Mouse (Mus musculus): ENCODE measurements at regions not wholly inside any gene's neighbourhood (a gene's known extent, or its start where the extent isn't known, plus 50 kb on each side); places are given as distances from the start of the nearest gene placed in this dataset.

- no peaks in the 10 kb centered on the region for H3K4me1 ChIP-seq (replicated peaks; ENCODE audit: control insufficient read depth, insufficient read depth, low read length)
- no peak overlapping the region for H3K4me2 ChIP-seq
- H3K36me3 ChIP-seq (ENCODE audit: control insufficient read depth, insufficient read depth, low read length), result no peaks in the 10 kb centered on the region
- H3K27me3 ChIP-seq (replicated peaks; ENCODE audit: control insufficient read depth, insufficient read depth, low read length), result no peaks in the 10 kb centered on the region
- H3K9ac ChIP-seq (ENCODE audit: low read depth, low read length), result no peak overlapping the region
- DNase-seq (ENCODE audit: low spot score) (no peak), ATAC-seq (replicated peaks; ENCODE audit: low FRiP score) (no peak)
- H3K27ac ChIP-seq (ENCODE audit: low read depth, low read length), result no peak overlapping the region
- H3K9me3 ChIP-seq (ENCODE audit: control insufficient read depth, low read length), result no peaks in the 10 kb centered on the region
- H3K4me3 ChIP-seq (ENCODE audit: low read depth, low read length), result no peak overlapping the region
Measured at GRCm38 (mm10) chr14:17234898-17235297, 415.9 kb upstream of the Rarb start.

DNA sequence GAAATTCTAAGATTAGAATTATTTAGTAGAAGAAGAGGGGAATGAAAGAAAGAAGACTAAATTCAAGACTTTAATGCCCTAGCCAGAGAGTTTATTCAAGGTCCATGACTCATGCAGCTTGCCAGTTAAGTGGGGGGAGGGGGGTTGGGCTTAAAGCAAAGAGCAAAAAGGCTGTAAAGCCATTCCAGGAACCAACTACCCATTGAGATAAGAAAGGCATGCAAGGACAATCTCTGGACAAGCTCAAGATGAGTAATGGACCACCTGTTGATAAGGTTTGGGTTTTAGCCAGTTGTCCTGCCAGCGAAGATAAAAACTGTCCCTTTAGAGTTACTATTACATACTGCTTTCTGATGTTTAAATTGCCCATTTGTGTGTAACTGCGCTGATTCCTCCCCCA is 392.5 kb upstream of the Rarb start:
- H3K36me3 ChIP-seq (ENCODE audit: control insufficient read depth, insufficient read depth, low read length), result no peaks in the 10 kb centered on the region
- no peak overlapping the region for H3K9ac ChIP-seq (ENCODE audit: low read depth, low read length)
- no peaks in the 10 kb centered on the region for H3K9me3 ChIP-seq (ENCODE audit: control insufficient read depth, low read length)
- H3K4me2 ChIP-seq, result no peak overlapping the region
- DNase-seq (ENCODE audit: low spot score) (no peak), ATAC-seq (replicated peaks; ENCODE audit: low FRiP score) (no peak)
- WGBS, result 64% methylated on average over 2 of the region's 2 CpGs
- no peaks in the 10 kb centered on the region for H3K4me1 ChIP-seq (replicated peaks; ENCODE audit: control insufficient read depth, insufficient read depth, low read length)
- no peak overlapping the region for H3K27ac ChIP-seq (ENCODE audit: low read depth, low read length)
- H3K4me3 ChIP-seq (ENCODE audit: low read depth, low read length), result no peak overlapping the region
- H3K27me3 ChIP-seq (replicated peaks; ENCODE audit: control insufficient read depth, insufficient read depth, low read length), result no peaks in the 10 kb centered on the region

- H3K4me2 ChIP-seq, result no peak overlapping the region
- WGBS, result 85% methylated on average over 1 of the region's 1 CpGs
- H3K27me3 ChIP-seq (replicated peaks; ENCODE audit: control insufficient read depth, insufficient read depth, low read length), result no peaks in the 10 kb centered on the region
Measured at GRCm38 (mm10) chr14:17205691-17206090, 386.7 kb upstream of the Rarb start.

GRCm38 (mm10) chr14:17203251-17204015 is 384.5 kb upstream of the Rarb start:
- Histone ChIP-seq H3K9me3 (ENCODE audit: control insufficient read depth, low read length) (no peaks in the 10 kb centered on the region), H3K9ac (ENCODE audit: low read depth, low read length) (no peak overlapping the region), H3K4me3 (ENCODE audit: low read depth, low read length) (no peak overlapping the region), H3K27ac (ENCODE audit: low read depth, low read length) (no peak overlapping the region), H3K36me3 (ENCODE audit: control insufficient read depth, insufficient read depth, low read length) (no peaks in the 10 kb centered on the region), H3K4me2 (no peak overlapping the region), H3K27me3 (replicated peaks; ENCODE audit: control insufficient read depth, insufficient read depth, low read length) (no peaks in the 10 kb centered on the region), H3K4me1 (replicated peaks; ENCODE audit: control insufficient read depth, insufficient read depth, low read length) (no peaks in the 10 kb centered on the region)
- 50% methylated on average over 1 of the region's 1 CpGs for WGBS
- DNase-seq (ENCODE audit: low spot score) (no peak), ATAC-seq (replicated peaks; ENCODE audit: low FRiP score) (no peak)

More at GRCm38 (mm10) chr14:17205691-17206090, 386.7 kb upstream of the Rarb start:
- no peak overlapping the region for H3K9ac ChIP-seq (ENCODE audit: low read depth, low read length)
- no peaks in the 10 kb centered on the region for H3K9me3 ChIP-seq (ENCODE audit: control insufficient read depth, low read length)
- no peak overlapping the region for H3K4me3 ChIP-seq (ENCODE audit: low read depth, low read length)
- no peaks in the 10 kb centered on the region for H3K36me3 ChIP-seq (ENCODE audit: control insufficient read depth, insufficient read depth, low read length)
- H3K27ac ChIP-seq (ENCODE audit: low read depth, low read length), result no peak overlapping the region
- DNase-seq (ENCODE audit: low spot score), result no peak
- no peak for ATAC-seq (replicated peaks; ENCODE audit: low FRiP score)
- H3K4me1 ChIP-seq (replicated peaks; ENCODE audit: control insufficient read depth, insufficient read depth, low read length), result no peaks in the 10 kb centered on the region

DNA sequence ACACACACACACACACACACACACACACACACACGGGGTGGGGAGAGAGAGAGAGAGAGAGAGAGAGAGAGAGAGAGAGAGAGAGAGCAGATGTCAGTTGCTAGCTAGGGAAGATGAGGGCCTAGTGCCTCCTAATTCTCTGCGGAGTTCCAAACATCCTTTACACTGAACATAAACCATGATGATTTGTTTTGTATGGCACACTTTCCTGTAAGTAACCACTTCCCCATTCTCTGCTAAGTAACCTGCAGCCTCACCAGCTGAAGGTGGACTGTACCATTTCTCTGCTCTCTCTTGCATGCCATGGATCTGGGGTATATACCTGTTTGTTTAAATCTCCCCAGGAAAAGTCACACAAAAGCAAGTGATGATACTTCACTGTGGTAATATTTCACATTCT is 374.0 kb upstream of the Rarb start:
- ATAC-seq (replicated peaks; ENCODE audit: low FRiP score) (no peak), DNase-seq (ENCODE audit: low spot score) (no peak)
- no peaks in the 10 kb centered on the region for H3K4me1 ChIP-seq (replicated peaks; ENCODE audit: control insufficient read depth, insufficient read depth, low read length)
- WGBS, result 45% methylated on average over 2 of the region's 2 CpGs
- H3K4me3 ChIP-seq (ENCODE audit: low read depth, low read length), result no peak overlapping the region
- H3K27me3 ChIP-seq (replicated peaks; ENCODE audit: control insufficient read depth, insufficient read depth, low read length), result no peaks in the 10 kb centered on the region
- H3K36me3 ChIP-seq (ENCODE audit: control insufficient read depth, insufficient read depth, low read length), result no peaks in the 10 kb centered on the region
- no peaks in the 10 kb centered on the region for H3K9me3 ChIP-seq (ENCODE audit: control insufficient read depth, low read length)
- H3K4me2 ChIP-seq, result no peak overlapping the region
- H3K9ac ChIP-seq (ENCODE audit: low read depth, low read length), result no peak overlapping the region
- no peak overlapping the region for H3K27ac ChIP-seq (ENCODE audit: low read depth, low read length)

GRCm38 (mm10) chr14:17173218-17173617 is 354.3 kb upstream of the Rarb start:
- H3K36me3 ChIP-seq (ENCODE audit: control insufficient read depth, insufficient read depth, low read length), result no peaks in the 10 kb centered on the region
- WGBS, result 26% methylated on average over 7 of the region's 7 CpGs
- H3K27ac ChIP-seq (ENCODE audit: low read depth, low read length), result no peak overlapping the region
- peak overlapping the region; percentile 44; the same call in 1 of the 2 replicates for H3K4me3 ChIP-seq (ENCODE audit: low read depth, low read length)
- no peaks in the 10 kb centered on the region for H3K9me3 ChIP-seq (ENCODE audit: control insufficient read depth, low read length)
- peak overlapping the region; percentile 73 for H3K4me2 ChIP-seq
- no peak for DNase-seq (ENCODE audit: low spot score)
- H3K9ac ChIP-seq (ENCODE audit: low read depth, low read length), result no peak overlapping the region
- no peaks in the 10 kb centered on the region; the same call in 1 of the 2 replicates for H3K4me1 ChIP-seq (replicated peaks; ENCODE audit: control insufficient read depth, insufficient read depth, low read length)
- no peak for ATAC-seq (replicated peaks; ENCODE audit: low FRiP score)
- 0 out of 2 replicates have a peak, but pooled peaks cover 5% of the 10 kb centered on the region for H3K27me3 ChIP-seq (replicated peaks; ENCODE audit: control insufficient read depth, insufficient read depth, low read length)

GRCm38 (mm10) chr14:17172330-17173110 is 353.6 kb upstream of the Rarb start:
- Histone ChIP-seq H3K4me2 (peak overlapping the region; percentile 73), H3K9me3 (ENCODE audit: control insufficient read depth, low read length) (no peaks in the 10 kb centered on the region), H3K27ac (ENCODE audit: low read depth, low read length) (no peak overlapping the region), H3K4me3 (ENCODE audit: low read depth, low read length) (peak overlapping the region; percentile 44), H3K36me3 (ENCODE audit: control insufficient read depth, insufficient read depth, low read length) (no peaks in the 10 kb centered on the region), H3K9ac (ENCODE audit: low read depth, low read length) (no peak overlapping the region), H3K27me3 (replicated peaks; ENCODE audit: control insufficient read depth, insufficient read depth, low read length) (0 out of 2 replicates have a peak, but pooled peaks cover 5% of the 10 kb centered on the region), H3K4me1 (replicated peaks; ENCODE audit: control insufficient read depth, insufficient read depth, low read length) (no peaks in the 10 kb centered on the region; the same call in 1 of the 2 replicates)
- 2% methylated on average over 34 of the region's 35 CpGs for WGBS
- ATAC-seq (replicated peaks; ENCODE audit: low FRiP score) (peak; percentile 75), DNase-seq (ENCODE audit: low spot score) (peak; percentile 75)

GRCm38 (mm10) chr14:17171896-17172295 is 352.9 kb upstream of the Rarb start:
- Histone ChIP-seq H3K27ac (ENCODE audit: low read depth, low read length) (no peak overlapping the region), H3K4me1 (replicated peaks; ENCODE audit: control insufficient read depth, insufficient read depth, low read length) (no peaks in the 10 kb centered on the region; the same call in 1 of the 2 replicates), H3K27me3 (replicated peaks; ENCODE audit: control insufficient read depth, insufficient read depth, low read length) (0 out of 2 replicates have a peak, but pooled peaks cover 5% of the 10 kb centered on the region), H3K36me3 (ENCODE audit: control insufficient read depth, insufficient read depth, low read length) (no peaks in the 10 kb centered on the region), H3K9me3 (ENCODE audit: control insufficient read depth, low read length) (no peaks in the 10 kb centered on the region), H3K9ac (ENCODE audit: low read depth, low read length) (no peak overlapping the region), H3K4me3 (ENCODE audit: low read depth, low read length) (peak overlapping the region; percentile 44; the same call in 1 of the 2 replicates), H3K4me2 (peak overlapping the region; percentile 73)
- no peak for ATAC-seq (replicated peaks; ENCODE audit: low FRiP score)
- no peak for DNase-seq (ENCODE audit: low spot score)
- WGBS, result 42% methylated on average over 5 of the region's 5 CpGs
